Mouse (Mus musculus): ENCODE results near the gene Dusp5.

- TF ChIP-seq CTCF (IDR thresholded peaks at IDR 0.05; ENCODE audit: extremely low read depth, insufficient read depth, insufficient read length, insufficient replicate concordance): no peak
- no peak for TF ChIP-seq POLR2A (IDR thresholded peaks at IDR 0.05; ENCODE audit: low read depth, low read length)
Observed at GRCm38 (mm10) chr19:53529705-53530562, 1.0 kb downstream of the Dusp5 start.
